Comparison of ENCODE assay signal across 9 mouse cellular contexts in genomic region chr4:119815133-119815792, GRCm38 (mm10).
A peak's percentile ranks its signal among the peaks of the same experiment; 100 is the strongest.
DNase-seq lines count a peak whose midpoint lies in the region; ATAC-seq and TF ChIP-seq lines count a peak whose summit lies in the region.
"Had no signal": no experiment of that assay in that cellular context is flagged by ENCODE, and none has a peak within 500 bp of the region (broad histone marks: within the 10 kb centered on the region; RNA-seq: fewer than 3 reads in every experiment).

No protein-coding gene starts in this region.

- WGBS in kidney, adult 2 months: 24% methylated on average over 7 of the region's 7 CpGs
- WGBS in forebrain, embryonic 15.5 days: 5% methylated on average over 7 of the region's 7 CpGs
- WGBS in liver, embryonic 15.5 days (ENCODE audit: insufficient replicate concordance): 13% methylated on average over 7 of the region's 7 CpGs
- 12% methylated on average over 7 of the region's 7 CpGs for WGBS in stomach, embryonic 16.5 days

- DNase-seq in kidney, adult 2 months: no peak
- no peak for DNase-seq in kidney, adult 11 months
- peak; percentile 44 for DNase-seq in brain, adult 2 months (ENCODE audit: low read depth, low spot score)
- no peak for DNase-seq in thymus, postnatal 0 days (ENCODE audit: low spot score)
- no peak for DNase-seq in kidney, adult 18-20 months

- H3K4me1 ChIP-seq in kidney, adult 2 months (ENCODE audit: control insufficient read depth, insufficient read depth, low read length): 0 out of 2 replicates have a peak, but pooled peaks cover 3% of the 10 kb centered on the region
- peaks cover 47% of the 10 kb centered on the region for H3K4me1 ChIP-seq in forebrain, embryonic 15.5 days
- peaks cover 8% of the 10 kb centered on the region for H3K4me1 ChIP-seq in liver, embryonic 15.5 days (replicated peaks)
- H3K4me1 ChIP-seq in stomach, embryonic 16.5 days (ENCODE audit: control insufficient read depth, insufficient read depth, low read length): peaks cover 20% of the 10 kb centered on the region

- TF ChIP-seq CTCF in kidney, adult 2 months (conservative IDR thresholded peaks at IDR 0.05; ENCODE audit: insufficient read depth, insufficient read length, low read depth, low read length): no peak

- TF ChIP-seq POLR2A in kidney, adult 2 months (IDR thresholded peaks at IDR 0.05; ENCODE audit: low read depth, low read length): no peak

- H3K9me3 ChIP-seq in forebrain, embryonic 15.5 days: no peaks in the 10 kb centered on the region
- H3K9me3 ChIP-seq in liver, embryonic 15.5 days (replicated peaks): no peaks in the 10 kb centered on the region
- no peaks in the 10 kb centered on the region for H3K9me3 ChIP-seq in stomach, embryonic 16.5 days (replicated peaks; ENCODE audit: control insufficient read depth, low read length)

- peak overlapping the region; percentile 61 for H3K9ac ChIP-seq in forebrain, embryonic 15.5 days (replicated peaks)
- no peak overlapping the region for H3K9ac ChIP-seq in liver, embryonic 15.5 days
- H3K9ac ChIP-seq in stomach, embryonic 16.5 days (ENCODE audit: low read length): peak overlapping the region; percentile 71

- no peaks in the 10 kb centered on the region for H3K36me3 ChIP-seq in kidney, adult 2 months (ENCODE audit: control insufficient read depth, insufficient read depth, low read length)
- no peaks in the 10 kb centered on the region for H3K36me3 ChIP-seq in forebrain, embryonic 15.5 days
- H3K36me3 ChIP-seq in liver, embryonic 15.5 days (replicated peaks): no peaks in the 10 kb centered on the region
- H3K36me3 ChIP-seq in stomach, embryonic 16.5 days (ENCODE audit: control insufficient read depth, insufficient read depth, low read length): no peaks in the 10 kb centered on the region

- H3K4me2 ChIP-seq in forebrain, embryonic 15.5 days (replicated peaks): peak overlapping the region; percentile 62
- peak overlapping the region; percentile 55 for H3K4me2 ChIP-seq in liver, embryonic 15.5 days
- H3K4me2 ChIP-seq in stomach, embryonic 16.5 days (ENCODE audit: low read depth, low read length): peak overlapping the region; percentile 72

- peak overlapping the region; percentile 75 for H3K4me3 ChIP-seq in kidney, adult 2 months (ENCODE audit: insufficient read depth, low read depth, low read length)
- H3K4me3 ChIP-seq in forebrain, embryonic 15.5 days: peak overlapping the region; percentile 61
- peak overlapping the region; percentile 40 for H3K4me3 ChIP-seq in liver, embryonic 15.5 days (replicated peaks)
- H3K4me3 ChIP-seq in stomach, embryonic 16.5 days (replicated peaks; ENCODE audit: low read length): peak overlapping the region; percentile 55

- H3K27me3 ChIP-seq in kidney, adult 2 months (replicated peaks; ENCODE audit: control insufficient read depth, insufficient read depth, low read length): no peaks in the 10 kb centered on the region
- no peaks in the 10 kb centered on the region for H3K27me3 ChIP-seq in forebrain, embryonic 15.5 days
- H3K27me3 ChIP-seq in liver, embryonic 15.5 days: peaks cover 46% of the 10 kb centered on the region
- no peaks in the 10 kb centered on the region for H3K27me3 ChIP-seq in stomach, embryonic 16.5 days (ENCODE audit: control insufficient read depth, insufficient read depth, low read length)

- ATAC-seq in forebrain, embryonic 15.5 days (replicated peaks): peak; percentile 33; the same call in 1 of the 2 replicates
- no peak for ATAC-seq in liver, embryonic 15.5 days (ENCODE audit: insufficient read depth)
- no peak for ATAC-seq in stomach, embryonic 16.5 days (ENCODE audit: insufficient read depth, low FRiP score)

- no peak overlapping the region for H3K27ac ChIP-seq in kidney, adult 2 months (ENCODE audit: insufficient read depth, low read depth, low read length)
- peak overlapping the region; percentile 88 for H3K27ac ChIP-seq in forebrain, embryonic 15.5 days (replicated peaks)
- no peak overlapping the region for H3K27ac ChIP-seq in liver, embryonic 15.5 days (replicated peaks)
- H3K27ac ChIP-seq in stomach, embryonic 16.5 days (ENCODE audit: low read length): peak overlapping the region; percentile 58
- H3K27ac ChIP-seq: macrophage had no signal

Comparison
In these comparisons a context has a peak if more than half of its experiments do, and no peak if none do; other contexts are left out.
1. H3K27ac ChIP-seq: peak in forebrain, embryonic 15.5 days (single experiment) and stomach, embryonic 16.5 days (single experiment); none in kidney, adult 2 months (single experiment) and liver, embryonic 15.5 days (single experiment).
2. Peak in every context shown above with its lines, with median percentiles within 50 percentile points of each other: H3K4me3 ChIP-seq and H3K4me2 ChIP-seq.